Mouse (Mus musculus) kidney, postnatal 0 days (tissue): ENCODE measurements around the gene Slc22a23. TPM values are rescaled to one million over a fixed set of nuclear protein-coding genes. Genes with fewer than 3 reads are reported as not detected.

Experiments
- ATAC-seq: fragments of 200-750 bp; cut with Nextera tagmentation; replicated peaks from 2 replicates; pipeline ENCODE4 v1.8.0; 2017; ENCODE audit warnings: low read depth, moderate number of reproducible peaks, moderate TSS enrichment, moderate library complexity; ENCODE audit not compliant: low FRiP score
- DNase-seq: peaks from one replicate; pipeline ENCODE4 v3.0.0-alpha.2; 2016; ENCODE audit warnings: low spot score
- H3K27ac ChIP-seq: fragments of 300-500 bp; sonication (generic); 2 replicates; pipeline ENCODE4 v1.5.1; 2014; ENCODE audit warnings: mild to moderate bottlenecking
- H3K27me3 ChIP-seq: fragments of 300-500 bp; sonication (generic); 2 replicates; pipeline ENCODE4 v1.6.1; 2014; ENCODE audit warnings: low read length, mixed read lengths; ENCODE audit not compliant: insufficient read depth
- H3K36me3 ChIP-seq: fragments of 300-500 bp; sonication (generic); 2 replicates; pipeline ENCODE4 v1.6.1; 2014; ENCODE audit warnings: low read length, mixed read lengths; ENCODE audit not compliant: insufficient read depth
- H3K4me1 ChIP-seq: fragments of 300-500 bp; sonication (generic); replicated peaks from 2 replicates; pipeline ENCODE4 v1.6.1; 2014; ENCODE audit warnings: antibody characterized with exemption, low read length, mixed read lengths; ENCODE audit not compliant: insufficient read depth
- H3K4me2 ChIP-seq: fragments of 300-500 bp; sonication (generic); 2 replicates; pipeline ENCODE4 v1.6.1; 2014; ENCODE audit warnings: mild to moderate bottlenecking, low read length, moderate library complexity, mixed read lengths
- H3K4me3 ChIP-seq: fragments of 300-500 bp; sonication (generic); replicated peaks from 2 replicates; pipeline ENCODE4 v1.5.1; 2014; ENCODE audit warnings: low read depth, low read length
- H3K9ac ChIP-seq: fragments of 300-500 bp; sonication (generic); 2 replicates; pipeline ENCODE4 v1.6.1; 2014; ENCODE audit warnings: low read depth, low read length
- H3K9me3 ChIP-seq: fragments of 300-500 bp; sonication (generic); replicated peaks from 2 replicates; pipeline ENCODE4 v1.6.1; 2016; ENCODE audit warnings: low read length, inconsistent platforms, mixed read lengths
- CTCF ChIP-seq: IDR thresholded peaks from 2 replicates; pipeline ENCODE4 v1.5.1; 2016; ENCODE audit warnings: antibody characterized with exemption, low read depth, mild to moderate bottlenecking, moderate library complexity
- WGBS: fragments of 180-500 bp; shearing (Covaris S2); extraction: QIAGEN DNeasy Blood & Tissue Kit; methylation state at CpG from one replicate; pipeline ENCODE4 v1.1.7; 2014; 5-methylcytosine and 5-hydroxymethylcytosine counted together
- polyA plus RNA-seq: library from polyadenylated mRNA; unstranded; fragments of >200 nt; fragmentation: Nextera tagmentation; extraction: Ambion mirVana; gene quantifications from 2 replicates; pipeline ENCODE4 v1.2.1, GENCODE M21; 2015

Slc22a23 gene
- polyA plus RNA-seq, 1 experiment from 2014 or later: 4.3 TPM

DNA sequence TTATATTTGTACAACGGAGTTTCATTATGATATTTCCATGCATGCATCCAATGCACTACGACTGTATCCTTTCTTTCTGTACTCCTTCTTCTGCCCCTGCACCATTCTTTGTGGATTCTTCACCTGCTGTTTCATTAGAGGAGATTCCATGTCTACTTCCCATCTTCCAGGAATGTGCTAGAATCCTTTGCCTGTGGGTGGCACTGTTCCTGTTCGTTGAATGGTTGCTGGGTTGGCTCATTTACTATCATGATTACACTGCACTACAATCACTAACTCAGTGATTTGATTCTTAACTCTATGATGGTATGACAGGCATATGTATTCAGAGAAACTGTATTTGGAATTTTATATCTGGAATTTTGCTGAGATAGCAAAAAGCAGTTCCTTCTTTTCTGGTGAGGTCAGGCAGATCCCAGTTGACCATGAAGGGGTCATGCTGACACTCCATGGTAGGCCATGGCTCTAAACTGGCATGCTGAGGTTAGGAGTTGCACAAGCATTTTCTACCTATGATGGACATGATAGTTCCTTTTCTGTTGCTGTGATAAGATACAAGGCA lies 187.3 kb downstream of the Slc22a23 start:
- Histone ChIP-seq H3K9me3 (no peaks in the 10 kb centered on the region), H3K36me3 (no peaks in the 10 kb centered on the region), H3K4me2 (no peak overlapping the region), H3K4me1 (no peaks in the 10 kb centered on the region), H3K27ac (no peak overlapping the region), H3K9ac (no peak overlapping the region), H3K27me3 (no peaks in the 10 kb centered on the region), H3K4me3 (no peak overlapping the region)
- DNase-seq (no peak), ATAC-seq (no peak)
- peak; percentile 16; the same call in 1 of the 2 replicates for TF ChIP-seq CTCF
- WGBS: 91% methylated on average over 3 of the region's 3 CpGs

DNA sequence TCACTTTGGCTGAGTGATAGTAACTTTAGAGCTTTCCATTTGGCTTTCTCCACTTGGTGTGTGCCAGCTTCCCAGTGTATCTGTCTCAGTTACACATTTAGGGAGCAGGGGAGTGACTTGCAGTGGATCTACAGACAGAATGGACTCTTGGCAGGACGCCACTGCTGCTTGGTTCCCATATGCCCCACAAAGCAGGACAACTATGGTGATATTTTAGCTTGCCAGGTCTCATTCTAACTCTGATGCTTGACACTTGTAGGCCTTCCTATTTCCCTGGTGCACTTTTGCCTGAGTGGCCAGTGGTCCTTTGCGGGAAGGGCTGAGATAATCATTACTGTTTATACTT lies 188.2 kb downstream of the Slc22a23 start:
- H3K4me2 ChIP-seq: no peak overlapping the region
- H3K9me3 ChIP-seq: no peaks in the 10 kb centered on the region
- no peak overlapping the region for H3K27ac ChIP-seq
- no peaks in the 10 kb centered on the region for H3K27me3 ChIP-seq
- H3K9ac ChIP-seq: no peak overlapping the region
- TF ChIP-seq CTCF: no peak
- no peak for DNase-seq
- ATAC-seq: no peak
- H3K4me1 ChIP-seq: no peaks in the 10 kb centered on the region
- WGBS: 58% methylated on average over 2 of the region's 2 CpGs
- H3K4me3 ChIP-seq: no peak overlapping the region
- H3K36me3 ChIP-seq: no peaks in the 10 kb centered on the region

DNA sequence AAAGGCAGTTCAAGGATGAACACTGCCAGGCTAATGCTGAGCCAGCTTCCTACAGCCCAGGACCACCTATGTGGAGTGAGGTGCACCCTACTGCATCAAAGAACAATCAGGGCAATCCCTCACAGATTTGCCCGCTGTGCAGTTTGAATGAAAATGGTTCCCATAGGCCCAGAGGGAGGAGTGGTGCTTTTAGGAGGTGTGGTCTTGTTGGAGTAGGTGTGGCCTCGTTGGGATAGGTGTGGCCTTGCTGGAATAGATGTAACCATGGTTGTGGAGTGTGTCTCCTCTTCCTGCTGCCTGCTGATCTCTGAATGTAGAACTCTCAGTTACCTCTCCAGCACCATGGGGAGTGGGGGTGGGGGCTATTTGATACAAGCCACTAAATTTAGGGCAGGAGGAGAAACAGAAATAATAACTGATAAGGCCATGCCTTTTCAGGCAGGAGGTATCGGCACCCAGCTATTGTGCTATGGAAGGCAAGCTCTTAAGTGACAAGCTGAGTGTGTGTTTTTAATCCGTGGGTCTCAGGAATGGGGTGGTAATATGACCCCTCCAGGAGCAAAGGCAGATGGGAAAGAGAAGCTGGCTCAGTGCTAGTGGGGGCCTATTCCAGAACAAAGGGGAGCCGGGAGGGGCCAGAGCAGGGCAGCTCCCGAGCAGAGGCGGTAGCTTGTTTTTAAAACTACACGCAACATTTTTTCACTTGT lies 188.7 kb downstream of the Slc22a23 start:
- Histone ChIP-seq H3K4me3 (no peak overlapping the region), H3K9ac (no peak overlapping the region), H3K36me3 (no peaks in the 10 kb centered on the region), H3K4me1 (no peaks in the 10 kb centered on the region), H3K4me2 (no peak overlapping the region), H3K27me3 (no peaks in the 10 kb centered on the region), H3K27ac (no peak overlapping the region), H3K9me3 (no peaks in the 10 kb centered on the region)
- ATAC-seq (peak; percentile 70), DNase-seq (no peak)
- 49% methylated on average over 8 of the region's 8 CpGs for WGBS
- no peak for TF ChIP-seq CTCF

DNA sequence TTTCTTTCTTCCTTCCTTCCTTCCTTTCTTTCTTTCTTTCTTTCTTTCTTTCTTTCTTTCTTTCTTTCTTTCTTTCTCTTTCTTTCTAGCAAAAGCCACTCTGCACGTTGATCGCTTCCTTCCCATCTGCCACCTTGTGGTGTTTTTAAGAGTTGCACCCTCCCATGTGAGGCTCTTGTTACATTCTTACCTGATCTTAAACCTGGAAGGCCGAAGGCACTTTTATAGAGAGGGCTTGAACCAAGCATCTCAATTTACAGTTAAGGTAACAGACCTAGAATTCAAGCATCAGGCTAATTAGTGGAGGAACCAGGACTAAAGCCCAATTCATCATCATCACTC lies 190.1 kb downstream of the Slc22a23 start:
- 21% methylated on average over 3 of the region's 3 CpGs for WGBS
- Histone ChIP-seq H3K4me3 (peak overlapping the region; percentile 19; the same call in 1 of the 2 replicates), H3K4me2 (peak overlapping the region; percentile 46), H3K9ac (0 out of 2 replicates have a peak overlapping the region, but pooled peaks have one; percentile 31), H3K9me3 (no peaks in the 10 kb centered on the region), H3K36me3 (no peaks in the 10 kb centered on the region), H3K4me1 (no peaks in the 10 kb centered on the region), H3K27me3 (no peaks in the 10 kb centered on the region), H3K27ac (0 out of 2 replicates have a peak overlapping the region, but pooled peaks have one; percentile 36)
- DNase-seq: peak; percentile 75
- peak; percentile 82 for TF ChIP-seq CTCF
- ATAC-seq: no peak

DNA sequence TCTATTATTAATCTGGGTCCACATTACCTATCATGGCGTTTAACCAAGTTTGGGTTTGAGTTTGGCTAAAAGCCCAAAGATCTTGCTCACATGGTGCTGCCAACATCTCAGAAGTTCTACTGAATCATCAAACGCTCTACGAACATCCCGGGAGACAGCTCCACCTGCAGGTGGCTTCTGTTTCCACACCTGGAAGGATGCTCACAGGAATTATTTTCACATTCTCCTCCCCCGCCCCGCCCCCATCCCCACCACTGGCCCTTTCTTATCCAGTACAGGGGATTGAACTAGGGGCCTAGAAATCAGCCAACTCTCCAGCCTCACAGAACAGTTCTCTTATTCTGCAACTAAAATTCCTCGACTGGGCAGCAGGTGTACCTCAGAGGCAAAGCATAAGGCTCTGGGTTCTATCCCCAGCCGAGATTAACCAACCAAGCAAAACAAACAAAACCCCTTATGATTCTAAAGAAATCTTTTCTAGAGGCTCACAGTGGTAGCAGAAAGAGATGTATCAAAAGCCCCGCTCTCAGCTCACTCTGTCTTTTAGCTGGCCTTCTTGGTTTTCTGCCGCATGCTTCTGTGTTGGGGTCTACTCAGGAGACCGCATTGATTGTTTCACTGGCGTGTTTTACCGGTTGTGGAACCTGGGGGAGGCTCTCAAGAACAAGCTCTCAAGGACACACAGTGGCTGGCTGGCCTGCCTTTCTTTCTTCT lies 190.6 kb downstream of the Slc22a23 start:
- Histone ChIP-seq H3K9ac (0 out of 2 replicates have a peak overlapping the region, but pooled peaks have one; percentile 31), H3K4me2 (peak overlapping the region; percentile 46), H3K27me3 (no peaks in the 10 kb centered on the region), H3K36me3 (no peaks in the 10 kb centered on the region), H3K4me3 (peak overlapping the region; percentile 19; the same call in 1 of the 2 replicates), H3K9me3 (no peaks in the 10 kb centered on the region), H3K4me1 (no peaks in the 10 kb centered on the region), H3K27ac (0 out of 2 replicates have a peak overlapping the region, but pooled peaks have one; percentile 36)
- peak; percentile 59; the same call in 1 of the 2 replicates for ATAC-seq
- WGBS: 42% methylated on average over 13 of the region's 13 CpGs
- peak; percentile 74 for TF ChIP-seq CTCF
- peak; percentile 81 for DNase-seq

DNA sequence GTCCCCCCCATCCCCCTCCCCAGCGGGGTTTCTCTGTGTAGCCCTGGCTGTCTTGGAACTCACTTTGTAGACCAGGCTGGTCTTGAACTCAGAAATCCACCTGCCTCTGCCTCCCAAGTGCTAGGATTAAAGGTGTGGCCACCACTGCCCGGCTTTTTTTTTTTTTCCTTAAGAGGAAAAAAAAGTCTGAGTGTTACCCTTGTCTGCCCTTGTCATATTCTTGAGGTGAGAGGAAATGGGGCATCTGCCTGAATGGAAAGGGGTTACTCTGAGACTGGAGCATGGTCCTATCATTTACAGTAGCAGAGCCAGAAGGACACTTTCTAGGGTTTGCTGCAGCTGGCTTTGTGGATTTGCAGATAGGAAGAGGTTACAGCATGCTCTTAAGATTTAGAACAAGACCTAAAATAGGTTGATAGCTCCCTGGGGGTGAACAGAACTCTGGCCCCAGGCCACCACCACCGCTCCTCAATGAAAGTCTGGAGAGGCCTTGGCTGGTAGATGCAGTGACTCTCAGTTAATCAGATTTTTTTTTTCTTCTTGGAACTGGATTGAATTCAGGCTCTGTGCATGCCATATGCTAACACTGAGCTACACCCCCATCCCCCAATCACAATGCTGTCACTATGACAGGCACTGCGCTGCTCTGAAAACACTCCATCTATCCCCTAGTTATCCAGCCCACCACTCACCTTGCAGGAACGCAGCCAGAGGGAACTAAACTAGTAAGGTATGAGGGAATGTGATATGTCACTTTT lies 191.5 kb downstream of the Slc22a23 start:
- DNase-seq (no peak), ATAC-seq (no peak)
- no peak overlapping the region for H3K4me3 ChIP-seq
- no peak for TF ChIP-seq CTCF
- no peaks in the 10 kb centered on the region for H3K36me3 ChIP-seq
- H3K9ac ChIP-seq: no peak overlapping the region
- H3K4me2 ChIP-seq: no peak overlapping the region
- 0 out of 2 replicates have a peak overlapping the region, but pooled peaks have one; percentile 57 for H3K27ac ChIP-seq
- 82% methylated on average over 4 of the region's 5 CpGs for WGBS
- no peaks in the 10 kb centered on the region for H3K4me1 ChIP-seq
- no peaks in the 10 kb centered on the region for H3K27me3 ChIP-seq
- H3K9me3 ChIP-seq: no peaks in the 10 kb centered on the region
